Mouse (Mus musculus) heart, embryonic 16.5 days (tissue): ENCODE data around the gene Hpca. TPM values are rescaled to one million over a fixed set of nuclear protein-coding genes. Genes with fewer than 3 reads are reported as not detected.
A peak's percentile ranks its signal among the peaks of the same experiment; 100 is the strongest.

Experiments used
- ATAC-seq: fragments of 200-750 bp; cut with Nextera tagmentation; replicated peaks from 2 replicates; pipeline ENCODE4 v1.8.0; 2017; ENCODE audit warnings: moderate number of reproducible peaks; ENCODE audit not compliant: insufficient read depth, low FRiP score; ENCODE audit errors: extremely low read depth
- H3K27ac ChIP-seq: fragments of 300-500 bp; sonication (generic); 2 replicates; pipeline ENCODE4 v1.5.1; 2014; ENCODE audit warnings: mild to moderate bottlenecking, low read length, control low read depth, moderate library complexity
- H3K27me3 ChIP-seq: fragments of 300-500 bp; sonication (generic); 2 replicates; pipeline ENCODE4 v1.6.1; 2014; ENCODE audit warnings: low read length, mixed read lengths; ENCODE audit not compliant: control insufficient read depth, insufficient read depth
- H3K36me3 ChIP-seq: fragments of 300-500 bp; sonication (generic); 2 replicates; pipeline ENCODE4 v1.6.1; 2014; ENCODE audit not compliant: control insufficient read depth, insufficient read depth
- H3K4me1 ChIP-seq: fragments of 300-500 bp; sonication (generic); 2 replicates; pipeline ENCODE4 v1.6.1; 2014; ENCODE audit warnings: low read length, mixed read lengths; ENCODE audit not compliant: control insufficient read depth, insufficient read depth
- H3K4me2 ChIP-seq: fragments of 300-500 bp; sonication (generic); 2 replicates; pipeline ENCODE4 v1.6.1; 2014; ENCODE audit warnings: low read depth, mild to moderate bottlenecking, control low read depth, low read length
- H3K4me3 ChIP-seq: fragments of 300-500 bp; sonication (generic); 2 replicates; pipeline ENCODE4 v1.5.1; 2014; ENCODE audit warnings: mild to moderate bottlenecking, control low read depth, low read length
- H3K9ac ChIP-seq: fragments of 300-500 bp; sonication (generic); 2 replicates; pipeline ENCODE4 v1.6.1; 2014; ENCODE audit warnings: low read length, control low read depth
- H3K9me3 ChIP-seq: fragments of 300-500 bp; sonication (generic); replicated peaks from 2 replicates; pipeline ENCODE4 v1.6.1; 2016; ENCODE audit warnings: low read length; ENCODE audit not compliant: control insufficient read depth
- WGBS: fragments of 180-500 bp; shearing (Covaris S2); extraction: QIAGEN DNeasy Blood & Tissue Kit; methylation state at CpG from one replicate; pipeline ENCODE4 v1.1.7; 2014; 5-methylcytosine and 5-hydroxymethylcytosine counted together
- polyA plus RNA-seq: library from polyadenylated mRNA; unstranded; fragments of >200 nt; fragmentation: Nextera tagmentation; extraction: Ambion mirVana; gene quantifications from 2 replicates; pipeline ENCODE4 v1.2.1, GENCODE M21; 2015

The Hpca gene
- polyA plus RNA-seq, 1 experiment from 2014 or later = 0.88 TPM

GRCm38 (mm10) chr4:129145943-129146342, 24.1 kb upstream of the Hpca start:
- 63% methylated on average over 4 of the region's 4 CpGs for WGBS
- H3K9ac ChIP-seq = no peak overlapping the region
- peaks cover 15% of the 10 kb centered on the region; the same call in 1 of the 2 replicates for H3K36me3 ChIP-seq
- peaks cover 48% of the 10 kb centered on the region for H3K4me1 ChIP-seq
- H3K9me3 ChIP-seq = no peaks in the 10 kb centered on the region
- H3K4me2 ChIP-seq = no peak overlapping the region
- H3K27me3 ChIP-seq = no peaks in the 10 kb centered on the region
- no peak for ATAC-seq
- no peak overlapping the region for H3K27ac ChIP-seq
- no peak overlapping the region for H3K4me3 ChIP-seq

DNA sequence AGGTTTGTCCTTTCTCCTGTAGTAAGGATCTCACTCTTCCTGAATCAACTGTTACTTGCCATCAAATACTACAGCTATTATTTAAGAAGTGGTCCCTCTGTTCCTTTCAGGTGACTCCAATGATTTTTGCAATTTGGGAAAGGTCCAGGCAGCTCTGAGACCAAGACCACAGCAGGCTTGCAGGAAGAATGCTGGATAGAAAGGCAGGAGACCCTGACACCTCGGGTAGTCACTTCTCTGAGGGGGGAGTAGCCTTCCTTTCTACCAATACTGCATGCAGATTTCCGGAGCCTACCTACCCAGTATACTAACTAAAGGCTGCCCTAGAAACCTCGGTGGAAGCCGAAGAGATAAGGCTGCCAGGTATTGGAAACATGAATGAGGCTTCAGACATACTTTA, 23.6 kb upstream of the Hpca start:
- no peak for ATAC-seq
- no peak overlapping the region for H3K9ac ChIP-seq
- WGBS = 56% methylated on average over 4 of the region's 4 CpGs
- H3K36me3 ChIP-seq = peaks cover 12% of the 10 kb centered on the region; the same call in 1 of the 2 replicates
- H3K4me1 ChIP-seq = peaks cover 50% of the 10 kb centered on the region
- H3K27me3 ChIP-seq = no peaks in the 10 kb centered on the region
- no peaks in the 10 kb centered on the region for H3K9me3 ChIP-seq
- no peak overlapping the region for H3K4me3 ChIP-seq
- H3K27ac ChIP-seq = no peak overlapping the region
- H3K4me2 ChIP-seq = no peak overlapping the region

DNA sequence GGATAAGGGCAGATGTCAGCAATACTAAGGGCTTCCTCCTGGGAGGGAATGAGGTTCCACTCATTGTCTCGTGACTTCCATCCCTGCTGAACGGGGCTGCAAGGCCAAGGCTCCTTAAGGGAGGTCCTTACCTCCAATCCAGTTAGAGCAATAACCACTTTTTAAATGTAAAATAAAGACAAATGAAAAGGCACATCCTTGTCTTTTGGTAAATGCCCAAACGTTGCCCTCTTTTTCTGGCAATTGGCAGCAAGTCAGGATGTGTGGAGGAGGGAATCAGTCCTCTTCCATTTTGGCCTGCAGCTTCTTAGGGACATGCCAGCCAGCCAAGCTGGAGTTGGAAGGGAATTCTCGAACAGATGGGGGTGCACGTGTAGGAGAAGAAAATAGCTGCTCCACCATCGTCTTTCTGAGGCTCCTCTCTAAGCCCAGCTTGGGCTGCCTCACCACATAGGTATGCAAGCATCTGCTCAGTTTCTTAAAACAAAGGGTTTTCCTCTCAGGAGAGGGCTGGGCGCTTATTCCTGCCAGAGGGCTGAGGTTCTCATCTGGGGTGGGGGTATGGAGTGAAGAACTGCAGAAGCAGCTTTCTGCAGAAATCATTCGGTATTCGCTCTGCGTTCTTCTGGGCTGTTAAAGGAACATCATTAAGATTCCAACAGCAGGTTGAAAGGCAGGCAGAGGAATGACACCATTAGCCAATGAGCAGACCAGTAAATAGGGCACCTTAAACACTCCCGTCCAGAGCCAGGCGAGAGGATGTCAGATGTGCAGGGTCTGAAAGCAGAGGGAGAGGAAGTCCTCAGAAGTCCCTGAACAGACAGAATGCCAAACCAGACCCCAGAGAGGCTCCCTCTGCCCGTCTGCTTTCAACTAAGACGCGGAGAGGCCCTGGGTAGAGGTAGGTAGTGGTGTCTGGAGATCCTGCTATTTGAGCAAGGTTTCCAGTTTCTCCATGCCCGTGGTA, 22.8 kb upstream of the Hpca start:
- no peak for ATAC-seq

GRCm38 (mm10) chr4:129143509-129143908, 21.7 kb upstream of the Hpca start:
- H3K4me1 ChIP-seq = peaks cover 50% of the 10 kb centered on the region
- 0 out of 2 replicates have a peak, but pooled peaks cover 5% of the 10 kb centered on the region for H3K36me3 ChIP-seq
- no peak overlapping the region for H3K4me3 ChIP-seq
- H3K27ac ChIP-seq = no peak overlapping the region
- H3K4me2 ChIP-seq = no peak overlapping the region
- ATAC-seq = no peak
- WGBS = 70% methylated on average over 5 of the region's 5 CpGs
- no peaks in the 10 kb centered on the region for H3K9me3 ChIP-seq
- H3K9ac ChIP-seq = no peak overlapping the region
- H3K27me3 ChIP-seq = no peaks in the 10 kb centered on the region; the same call in 1 of the 2 replicates

More for the DNA sequence above, 22.8 kb upstream of the Hpca start:
- H3K9me3 ChIP-seq = no peaks in the 10 kb centered on the region
- no peaks in the 10 kb centered on the region for H3K27me3 ChIP-seq
- H3K4me2 ChIP-seq = no peak overlapping the region
- no peak overlapping the region for H3K4me3 ChIP-seq
- H3K9ac ChIP-seq = no peak overlapping the region
- H3K36me3 ChIP-seq = peaks cover 8% of the 10 kb centered on the region; the same call in 1 of the 2 replicates
- H3K27ac ChIP-seq = no peak overlapping the region
- WGBS = 56% methylated on average over 16 of the region's 16 CpGs
- peaks cover 50% of the 10 kb centered on the region for H3K4me1 ChIP-seq

- H3K4me2 ChIP-seq = no peak overlapping the region
- 0 out of 2 replicates have a peak, but pooled peaks cover 5% of the 10 kb centered on the region for H3K36me3 ChIP-seq
- no peak overlapping the region for H3K9ac ChIP-seq
- H3K9me3 ChIP-seq = no peaks in the 10 kb centered on the region
- peaks cover 51% of the 10 kb centered on the region for H3K4me1 ChIP-seq
- H3K4me3 ChIP-seq = no peak overlapping the region
- ATAC-seq = no peak
- 82% methylated on average over 11 of the region's 11 CpGs for WGBS
- peaks cover under 1% of the 10 kb centered on the region for H3K27me3 ChIP-seq
- H3K27ac ChIP-seq = peak overlapping the region; percentile 35; the same call in 1 of the 2 replicates
Measured at GRCm38 (mm10) chr4:129142439-129143045, 20.7 kb upstream of the Hpca start.

GRCm38 (mm10) chr4:129141560-129142438, 20.0 kb upstream of the Hpca start:
- H3K9me3 ChIP-seq = no peaks in the 10 kb centered on the region
- peaks cover 49% of the 10 kb centered on the region for H3K4me1 ChIP-seq
- WGBS = 46% methylated on average over 17 of the region's 17 CpGs
- H3K36me3 ChIP-seq = 0 out of 2 replicates have a peak, but pooled peaks cover 5% of the 10 kb centered on the region
- ATAC-seq = peak; percentile 79
- peak overlapping the region; percentile 73 for H3K27ac ChIP-seq
- peak overlapping the region; percentile 3; the same call in 1 of the 2 replicates for H3K4me2 ChIP-seq
- H3K9ac ChIP-seq = peak overlapping the region; percentile 40; the same call in 1 of the 2 replicates
- no peak overlapping the region for H3K4me3 ChIP-seq
- H3K27me3 ChIP-seq = peaks cover 4% of the 10 kb centered on the region

GRCm38 (mm10) chr4:129140808-129141207, 19.0 kb upstream of the Hpca start:
- Histone ChIP-seq H3K4me1 (peaks cover 53% of the 10 kb centered on the region), H3K9me3 (no peaks in the 10 kb centered on the region), H3K4me2 (no peak overlapping the region), H3K27ac (peak overlapping the region; percentile 73), H3K4me3 (no peak overlapping the region), H3K9ac (peak overlapping the region; percentile 40; the same call in 1 of the 2 replicates), H3K36me3 (0 out of 2 replicates have a peak, but pooled peaks cover 5% of the 10 kb centered on the region), H3K27me3 (peaks cover 10% of the 10 kb centered on the region)
- WGBS = 84% methylated on average over 4 of the region's 4 CpGs
- no peak for ATAC-seq

- H3K9ac ChIP-seq = no peak overlapping the region
- no peak overlapping the region for H3K27ac ChIP-seq
- WGBS = 54% methylated on average over 5 of the region's 5 CpGs
- H3K27me3 ChIP-seq = peaks cover 16% of the 10 kb centered on the region
- peaks cover 53% of the 10 kb centered on the region for H3K4me1 ChIP-seq
- no peak for ATAC-seq
- H3K9me3 ChIP-seq = no peaks in the 10 kb centered on the region
- 0 out of 2 replicates have a peak, but pooled peaks cover 5% of the 10 kb centered on the region for H3K36me3 ChIP-seq
- no peak overlapping the region for H3K4me2 ChIP-seq
- H3K4me3 ChIP-seq = no peak overlapping the region
Measured at GRCm38 (mm10) chr4:129139642-129140041, 17.8 kb upstream of the Hpca start.
